Mouse (Mus musculus): ENCODE measurements around the gene Uspl1. TPM values are rescaled to one million over a fixed set of nuclear protein-coding genes. Genes with fewer than 3 reads are reported as not detected.

Gene Uspl1
- polyA plus RNA-seq, 1 experiment from 2014 or later = 16.9 TPM

DNA sequence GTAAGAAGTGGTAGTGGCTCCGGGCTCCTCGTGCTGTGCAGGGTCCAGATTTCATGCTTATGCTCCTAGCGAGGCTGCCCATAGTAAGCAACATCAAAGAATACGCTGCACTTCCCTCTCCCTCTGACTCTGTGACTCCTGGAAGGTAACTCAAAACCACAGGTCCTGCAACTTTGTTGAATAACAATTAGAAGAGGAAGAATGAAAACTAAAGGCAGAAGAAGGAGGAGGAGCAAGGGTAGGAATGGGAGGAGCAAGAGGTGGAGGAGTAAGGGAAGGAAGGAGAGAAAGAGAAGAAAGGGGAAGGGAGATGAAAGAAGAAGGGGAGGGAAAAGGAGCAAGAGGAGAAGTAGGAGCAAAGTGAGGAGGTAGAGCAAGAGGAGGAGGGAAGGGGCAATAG is 80.3 kb downstream of the Uspl1 start, which contains the start of gene Alox5ap:
Gene Alox5ap (plus strand): TSS at position 363 of the 400 bp plus-strand sequence.
- TF ChIP-seq CTCF (IDR thresholded peaks at IDR 0.05; ENCODE audit: low read depth) = no peak
- H3K27me3 ChIP-seq (replicated peaks; ENCODE audit: control insufficient read depth, insufficient read depth, low read length) = no peaks in the 10 kb centered on the region
- WGBS = 56% methylated on average over 4 of the region's 4 CpGs
- H3K9me3 ChIP-seq (ENCODE audit: control insufficient read depth) = no peaks in the 10 kb centered on the region
- no peaks in the 10 kb centered on the region for H3K4me1 ChIP-seq (replicated peaks; ENCODE audit: control insufficient read depth, insufficient read depth, low read length)
- no peak within 1 kb of the TSS for H3K9ac ChIP-seq (ENCODE audit: low read depth, low read length)
- ATAC-seq = no peak
- no peak within 1 kb of the TSS for H3K4me3 ChIP-seq (ENCODE audit: low read depth, low read length)
- H3K36me3 ChIP-seq (ENCODE audit: control insufficient read depth, insufficient read depth) = no peaks in the 10 kb centered on the region
- H3K4me2 ChIP-seq (replicated peaks; ENCODE audit: low read depth) = no peak within 1 kb of the TSS
- no peak within 1 kb of the TSS for H3K27ac ChIP-seq (ENCODE audit: low read depth, low read length)

DNA sequence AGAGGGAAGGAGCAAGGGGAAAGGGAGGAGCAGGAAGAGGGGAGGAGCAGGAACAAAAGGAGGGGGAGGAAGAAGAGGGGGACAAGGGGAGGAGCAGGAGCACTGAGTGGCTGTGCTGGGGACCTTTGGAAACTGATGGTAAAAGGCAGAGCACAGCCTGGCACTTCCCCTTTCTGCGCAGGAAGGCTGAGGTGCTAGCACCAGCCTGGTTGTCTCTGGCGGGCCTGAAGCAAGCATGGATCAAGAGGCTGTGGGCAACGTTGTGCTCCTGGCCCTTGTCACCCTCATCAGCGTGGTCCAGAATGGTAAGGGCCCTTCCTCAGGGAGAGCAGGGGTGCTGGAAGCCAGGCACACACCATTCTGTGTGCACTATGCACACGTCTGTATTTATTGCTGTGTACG is 80.7 kb downstream of the Uspl1 start:
- no peak overlapping the region for H3K4me3 ChIP-seq (ENCODE audit: low read depth, low read length)
- no peak overlapping the region for H3K27ac ChIP-seq (ENCODE audit: low read depth, low read length)
- H3K36me3 ChIP-seq (ENCODE audit: control insufficient read depth, insufficient read depth) = no peaks in the 10 kb centered on the region
- TF ChIP-seq CTCF (IDR thresholded peaks at IDR 0.05; ENCODE audit: low read depth) = no peak
- no peaks in the 10 kb centered on the region for H3K9me3 ChIP-seq (ENCODE audit: control insufficient read depth)
- no peaks in the 10 kb centered on the region for H3K4me1 ChIP-seq (replicated peaks; ENCODE audit: control insufficient read depth, insufficient read depth, low read length)
- no peak for ATAC-seq
- no peaks in the 10 kb centered on the region for H3K27me3 ChIP-seq (replicated peaks; ENCODE audit: control insufficient read depth, insufficient read depth, low read length)
- no peak overlapping the region for H3K4me2 ChIP-seq (replicated peaks; ENCODE audit: low read depth)
- no peak overlapping the region for H3K9ac ChIP-seq (ENCODE audit: low read depth, low read length)
- WGBS = 35% methylated on average over 5 of the region's 6 CpGs

Small RNA genes lying within 50 kb of the gene (microRNA-seq; reads per million reads assigned to microRNA genes)
- not detected for gene Gm24105

Other genes with a start within 250 kb of the Uspl1 start
- not detected in 2 replicates for gene Gm42791, start 189.2 kb upstream of the Uspl1 start, polyA plus RNA-seq (2015; fragmentation: Nextera tagmentation; extraction: Ambion mirVana)
- gene Hmgb1, start 139 bp downstream of the Uspl1 start, polyA plus RNA-seq (2015; fragmentation: Nextera tagmentation; extraction: Ambion mirVana) = 516 and 565 TPM in 2 replicates
- gene Alox5ap, start 80.4 kb downstream of the Uspl1 start, polyA plus RNA-seq (2015; fragmentation: Nextera tagmentation; extraction: Ambion mirVana) = 4.6 and 4.9 TPM in 2 replicates
- gene Medag, start 227.4 kb downstream of the Uspl1 start, polyA plus RNA-seq (2015; fragmentation: Nextera tagmentation; extraction: Ambion mirVana) = 1.6 and 2.2 TPM in 2 replicates

All from intestine, postnatal 0 days (tissue).